Mouse (Mus musculus): ENCODE data around the gene Syngr2.

DNA sequence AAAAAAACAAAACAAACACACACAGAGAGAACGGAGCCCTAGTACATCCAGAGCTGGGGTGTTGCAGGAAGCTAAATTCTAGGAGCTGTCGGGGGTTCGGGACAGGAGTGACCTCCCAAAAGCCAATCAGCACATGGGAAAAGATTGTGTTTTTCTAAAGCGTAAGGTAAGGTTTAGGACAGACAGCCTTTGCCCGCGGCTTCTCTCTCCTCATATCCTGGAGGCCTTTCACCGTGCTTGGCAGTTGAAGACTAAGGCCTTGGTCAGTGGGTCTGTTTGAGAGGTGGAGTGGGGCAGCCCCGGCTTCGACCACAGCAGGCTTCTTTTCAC is 26.8 kb upstream of the Syngr2 start:
- TF ChIP-seq CTCF (conservative IDR thresholded peaks at IDR 0.05; ENCODE audit: low read length) (no peak), POU5F1 (IDR thresholded peaks at IDR 0.05; ENCODE audit: borderline replicate concordance, low read length) (no peak), NANOG (IDR thresholded peaks at IDR 0.05; ENCODE audit: borderline replicate concordance, low read length) (no peak)

All from E14TG2a.4 (cell line).